Mouse (Mus musculus) mesoderm, embryonic 11.5 days (tissue): ENCODE data around the gene Olfr961.

Experiments
- DNase-seq: peaks from one replicate; pipeline ENCODE4 v3.0.0-alpha.2; 2012; ENCODE audit warnings: low read depth, low spot score

Gene Olfr961

GRCm38 (mm10) chr9:39644785-39645184, at the start of gene Olfr961:
TSS of gene Olfr961 (plus strand) at chr9:39645085.
- DNase-seq, result no peak

- DNase-seq, result peak; percentile 34
These were observed 42.2 kb upstream of the Olfr961 start for GRCm38 (mm10) chr9:39602536-39603332.

- DNase-seq, result peak; percentile 53
These were observed 41.5 kb upstream of the Olfr961 start for GRCm38 (mm10) chr9:39603333-39603845.

GRCm38 (mm10) chr9:39603999-39604453, 40.9 kb upstream of the Olfr961 start, which contains the start of gene AW551984:
TSS of gene AW551984 (minus strand) at chr9:39604403.
- peak; percentile 62 for DNase-seq

- no peak for DNase-seq
These were observed 36.4 kb upstream of the Olfr961 start for GRCm38 (mm10) chr9:39608497-39608896.

GRCm38 (mm10) chr9:39610355-39610754, 34.5 kb upstream of the Olfr961 start, which contains the start of gene Olfr148:
TSS of gene Olfr148 (plus strand) at chr9:39610655.
- no peak for DNase-seq

GRCm38 (mm10) chr9:39611953-39612352, 32.9 kb upstream of the Olfr961 start:
- DNase-seq, result no peak

- no peak for DNase-seq
These were observed 23.8 kb upstream of the Olfr961 start, which contains the start of gene Olfr960 for GRCm38 (mm10) chr9:39621073-39621472. TSS of gene Olfr960 (plus strand) at chr9:39621373.

- no peak for DNase-seq
These were observed 21.1 kb upstream of the Olfr961 start for GRCm38 (mm10) chr9:39623783-39624182.

GRCm38 (mm10) chr9:39624711-39625110, 20.2 kb upstream of the Olfr961 start:
- no peak for DNase-seq

GRCm38 (mm10) chr9:39629069-39629468, 15.8 kb upstream of the Olfr961 start:
- no peak for DNase-seq

GRCm38 (mm10) chr9:39633913-39634594, 10.8 kb upstream of the Olfr961 start:
- no peak for DNase-seq

- DNase-seq, result no peak
These were observed 2.5 kb downstream of the Olfr961 start for GRCm38 (mm10) chr9:39647382-39647781.

- DNase-seq, result no peak
These were observed 10.0 kb downstream of the Olfr961 start for GRCm38 (mm10) chr9:39654756-39655396.

GRCm38 (mm10) chr9:39666905-39667304, 22.0 kb downstream of the Olfr961 start, which contains the start of gene Olfr963:
TSS of gene Olfr963 (plus strand) at chr9:39667205.
- DNase-seq, result no peak

- no peak for DNase-seq
These were observed 24.8 kb downstream of the Olfr961 start for GRCm38 (mm10) chr9:39669723-39670122.

GRCm38 (mm10) chr9:39674820-39675219, 29.9 kb downstream of the Olfr961 start:
- DNase-seq, result no peak

- no peak for DNase-seq
These were observed 33.7 kb downstream of the Olfr961 start for GRCm38 (mm10) chr9:39678557-39678956.

GRCm38 (mm10) chr9:39679280-39679679, 34.4 kb downstream of the Olfr961 start:
- DNase-seq, result no peak
